Mouse (Mus musculus): ENCODE measurements around the gene Tmbim4.
A peak's percentile ranks its signal among the peaks of the same experiment; 100 is the strongest.
"Not testable (repeated sequence)": the region's sequence is repeated elsewhere in the genome, so short reads cannot be mapped to it uniquely, and the experiment has no call there.

Tmbim4 gene

DNA sequence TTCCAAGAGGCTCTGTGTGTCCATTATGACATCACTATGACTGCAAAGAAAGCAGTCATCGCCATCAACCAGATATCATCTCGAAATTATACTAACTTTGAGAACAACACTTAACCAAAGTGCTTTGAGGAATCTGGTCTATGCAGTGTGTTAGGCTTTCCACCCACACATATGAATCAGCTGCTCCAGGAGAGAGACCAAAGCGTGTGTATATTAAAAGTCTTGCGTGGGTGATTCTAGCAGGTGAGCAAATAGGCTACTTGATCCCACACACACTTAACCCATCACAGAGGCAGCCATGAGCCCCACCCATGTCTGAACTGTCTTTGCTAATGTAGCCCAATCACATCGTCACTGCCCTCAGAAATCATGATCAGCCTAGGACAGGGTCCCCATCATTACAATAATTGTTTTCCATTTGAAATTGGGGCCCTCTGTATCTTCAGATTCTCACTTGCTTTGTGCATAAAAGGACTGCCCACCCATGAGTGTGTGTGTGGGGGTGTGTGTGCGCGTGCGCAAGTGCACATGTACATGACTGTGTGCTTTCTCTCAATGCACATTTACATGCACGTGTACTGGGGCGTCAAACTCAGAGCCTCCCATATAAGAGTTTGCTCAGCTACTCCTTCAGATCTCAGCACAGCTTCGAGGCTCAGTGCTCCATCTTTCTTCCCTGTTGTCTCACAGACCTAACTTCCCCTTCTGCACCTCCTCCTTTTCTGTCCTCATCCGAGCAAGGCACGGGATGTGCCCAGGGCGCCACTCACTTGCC lies 4.1 kb upstream of the Tmbim4 start:
- no peak for DNase-seq (ENCODE audit: low spot score in 2 of 2)

DNA sequence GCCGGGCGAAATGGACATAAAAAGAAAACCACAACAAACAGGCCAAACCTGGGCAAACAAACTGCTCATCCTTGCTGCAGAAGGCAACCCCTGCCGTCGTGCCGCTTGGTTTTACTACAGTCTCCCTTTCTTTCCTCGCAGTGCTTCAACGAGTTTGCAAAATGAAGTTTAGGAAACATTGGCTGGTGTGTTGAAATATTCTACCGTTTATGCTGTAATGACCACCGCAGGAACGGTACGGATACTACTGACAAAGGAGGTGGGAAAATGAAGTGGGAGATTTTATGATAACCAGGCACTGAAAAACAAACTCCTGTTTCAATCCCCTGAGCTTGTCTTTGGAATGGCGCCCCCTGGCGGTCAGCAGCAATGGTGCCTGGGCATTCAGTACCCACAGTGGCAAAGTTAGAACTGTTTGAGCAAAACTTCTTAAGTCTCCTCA lies 592 bp downstream of the Tmbim4 start, which contains the start of gene Irak3:
Gene Irak3, minus strand, starts transcription at position 170 of the 442 bp plus-strand sequence.
- peak; percentile 76 to 82 for DNase-seq (ENCODE audit: low spot score in 2 of 2)

GRCm38 (mm10) chr10:120202467-120203250 lies 1.3 kb downstream of the Tmbim4 start:
- DNase-seq (ENCODE audit: low spot score in 2 of 2) = no peak

- DNase-seq (ENCODE audit: low spot score in 2 of 2) = no peak
These were observed 3.3 kb downstream of the Tmbim4 start for GRCm38 (mm10) chr10:120204591-120205210.

DNA sequence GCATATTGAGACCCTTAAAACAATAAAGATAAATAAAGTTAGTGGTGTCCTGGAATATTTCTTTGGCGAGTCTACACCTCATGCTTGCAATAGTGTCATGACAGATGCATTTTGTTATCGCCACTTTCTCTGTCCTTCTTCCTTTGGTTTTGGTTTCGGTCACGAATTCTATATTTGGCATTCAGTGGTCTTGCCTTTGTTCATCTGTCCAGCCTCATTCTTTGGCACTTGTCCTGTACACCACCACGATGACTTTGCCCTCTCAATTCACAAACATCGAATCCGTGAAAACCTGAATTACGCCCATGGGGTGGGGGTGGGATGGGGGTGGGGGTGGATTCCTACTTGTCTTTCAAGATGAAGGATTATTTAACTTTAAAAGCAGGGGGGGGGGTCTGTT lies 6.6 kb downstream of the Tmbim4 start:
- DNase-seq (ENCODE audit: low spot score in 2 of 2) = no peak

DNA sequence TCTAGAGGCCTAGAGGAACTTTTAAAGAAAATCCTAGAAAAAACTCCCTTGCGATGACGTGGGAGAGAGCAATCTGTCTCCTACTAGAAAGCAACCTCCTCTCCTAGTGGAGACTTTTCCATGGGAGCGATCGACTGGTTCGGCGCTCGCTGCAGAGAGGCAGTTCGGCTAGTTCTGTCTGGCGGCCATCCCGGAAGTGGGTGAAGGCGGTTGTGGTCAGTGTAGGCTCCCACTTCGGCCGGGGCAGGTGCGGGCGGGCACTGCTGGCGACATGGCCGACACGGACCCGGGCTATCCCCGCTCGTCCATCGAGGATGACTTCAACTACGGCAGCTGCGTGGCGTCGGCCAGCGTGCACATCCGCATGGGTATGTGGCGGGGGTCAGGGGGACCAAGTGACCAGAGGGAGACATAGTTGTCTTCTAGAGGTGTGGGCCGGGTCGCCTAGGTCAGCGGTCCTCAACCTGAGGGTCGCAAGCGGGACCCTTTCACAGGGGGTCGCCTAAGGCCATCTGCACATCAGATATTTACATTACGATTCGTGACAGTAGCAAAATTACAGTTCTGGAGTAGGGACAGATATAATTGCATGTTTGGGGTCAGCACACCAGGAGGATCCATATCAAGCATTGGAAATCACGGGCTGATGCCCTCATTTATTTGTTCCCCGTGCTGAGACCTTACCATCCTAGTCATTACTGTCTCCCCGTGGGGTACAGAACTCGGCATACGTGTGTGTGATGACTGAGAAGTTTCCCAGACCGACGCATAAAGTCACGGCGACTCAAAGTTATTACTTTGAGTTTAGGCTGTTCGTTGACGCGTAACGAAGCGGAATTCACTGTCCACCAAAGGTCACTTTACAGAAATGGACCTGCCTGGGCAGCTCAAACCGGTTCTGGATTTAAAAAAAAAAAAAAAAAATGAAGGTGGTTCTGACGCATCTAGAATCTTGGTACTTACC lies 7.5 kb downstream of the Tmbim4 start:
- DNase-seq (ENCODE audit: low spot score in 2 of 2) = peak; percentile 66 to 84

GRCm38 (mm10) chr10:120209539-120209925 lies 8.1 kb downstream of the Tmbim4 start:
- no peak for DNase-seq (ENCODE audit: low spot score in 2 of 2)

DNA sequence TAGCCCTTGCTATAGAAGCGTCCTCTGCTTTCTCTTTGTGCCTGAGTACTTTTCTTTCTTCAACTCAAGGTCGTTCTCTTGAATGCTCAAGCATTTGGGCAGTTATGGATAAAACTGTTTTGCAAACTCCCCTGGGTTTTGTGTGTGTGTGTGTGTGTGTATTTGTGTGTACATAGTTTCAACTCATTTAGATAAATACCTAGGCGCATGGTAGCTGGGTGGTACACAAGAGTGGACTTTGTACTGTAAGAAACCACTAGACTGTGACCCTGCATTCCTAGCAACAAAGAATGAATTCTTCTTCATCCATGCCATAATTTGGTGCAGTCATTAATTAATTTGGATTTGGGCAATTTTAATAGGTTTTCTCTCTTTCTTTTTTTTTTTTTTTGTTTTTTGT lies 8.7 kb downstream of the Tmbim4 start:
- no peak for DNase-seq (ENCODE audit: low spot score in 2 of 2)

- DNase-seq (ENCODE audit: low spot score in 2 of 2) = not testable (repeated sequence)
These were observed 15.7 kb downstream of the Tmbim4 start for GRCm38 (mm10) chr10:120217099-120217498.

GRCm38 (mm10) chr10:120218996-120219395 lies 17.6 kb downstream of the Tmbim4 start:
- no peak for DNase-seq (ENCODE audit: low spot score in 2 of 2)

GRCm38 (mm10) chr10:120219578-120220359 lies 18.4 kb downstream of the Tmbim4 start:
- no peak for DNase-seq (ENCODE audit: low spot score in 2 of 2)

DNA sequence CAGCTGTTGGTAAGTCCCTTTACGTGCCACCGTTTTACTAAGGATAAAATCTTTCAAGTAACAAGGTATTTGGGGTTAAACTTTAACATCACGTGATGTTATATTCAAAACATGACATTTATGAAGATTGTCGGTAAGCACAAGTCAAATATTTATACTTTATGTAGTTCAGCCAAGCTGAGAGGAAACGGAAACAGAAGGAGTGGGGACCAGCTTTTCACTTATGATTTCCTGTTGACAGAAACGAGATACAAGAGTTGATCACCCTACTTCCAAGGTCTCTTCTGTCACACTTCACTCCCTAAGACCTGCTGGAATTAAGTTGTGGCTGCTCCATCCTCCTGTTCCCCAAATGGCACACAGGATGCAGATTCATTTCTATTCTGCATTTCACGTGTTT lies 19.4 kb downstream of the Tmbim4 start:
- no peak for DNase-seq (ENCODE audit: low spot score in 2 of 2)

DNA sequence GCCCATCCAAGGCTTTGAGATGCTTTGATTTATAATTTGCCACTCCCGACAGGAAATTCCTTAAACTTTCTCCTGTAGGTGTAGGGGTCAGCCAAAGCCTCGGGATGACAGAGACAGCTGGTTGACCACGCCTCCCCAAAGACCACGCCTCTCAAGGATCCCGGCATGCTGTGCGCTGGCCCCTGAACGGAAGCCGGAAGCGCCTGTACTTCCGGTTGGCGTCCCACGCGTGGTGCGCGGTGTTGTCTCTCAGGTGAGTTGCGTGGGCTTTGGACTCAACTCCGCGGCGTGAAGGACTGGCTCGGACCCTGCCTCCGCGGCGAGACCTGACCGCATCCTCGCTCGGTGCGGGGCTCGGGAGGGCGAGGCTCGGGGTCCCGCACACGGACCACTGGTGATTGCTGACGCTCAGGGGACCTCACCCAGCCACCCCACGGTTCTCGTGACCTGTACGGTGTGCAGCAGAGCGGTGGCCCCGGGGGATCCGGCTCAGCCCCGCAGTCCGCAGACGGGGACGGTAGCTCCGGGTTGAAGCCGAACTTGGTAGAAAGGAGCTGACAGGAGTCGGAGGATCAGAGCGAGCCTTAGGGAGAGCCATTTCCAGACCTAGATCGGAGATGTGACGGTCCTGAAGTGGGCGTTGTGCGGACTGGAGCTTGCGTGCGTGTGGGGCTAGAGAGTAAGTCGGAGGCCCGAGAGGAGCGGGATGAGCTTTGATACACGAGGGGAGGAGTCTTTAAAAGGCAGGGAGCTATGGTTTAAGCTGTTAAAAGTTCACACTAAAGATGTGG lies 25.7 kb downstream of the Tmbim4 start, which contains the start of gene Llph:
Gene Llph, plus strand, starts transcription at position 200 of the 791 bp plus-strand sequence.
- DNase-seq (ENCODE audit: low spot score in 2 of 2) = peak; percentile 43 to 78

- DNase-seq (ENCODE audit: low spot score in 2 of 2) = peak; percentile 39 to 62
These were observed 30.3 kb downstream of the Tmbim4 start for GRCm38 (mm10) chr10:120231718-120232117.

- peak; percentile 44 to 48 for DNase-seq (ENCODE audit: low spot score in 2 of 2)
These were observed 32.4 kb downstream of the Tmbim4 start for GRCm38 (mm10) chr10:120233655-120234367.

DNA sequence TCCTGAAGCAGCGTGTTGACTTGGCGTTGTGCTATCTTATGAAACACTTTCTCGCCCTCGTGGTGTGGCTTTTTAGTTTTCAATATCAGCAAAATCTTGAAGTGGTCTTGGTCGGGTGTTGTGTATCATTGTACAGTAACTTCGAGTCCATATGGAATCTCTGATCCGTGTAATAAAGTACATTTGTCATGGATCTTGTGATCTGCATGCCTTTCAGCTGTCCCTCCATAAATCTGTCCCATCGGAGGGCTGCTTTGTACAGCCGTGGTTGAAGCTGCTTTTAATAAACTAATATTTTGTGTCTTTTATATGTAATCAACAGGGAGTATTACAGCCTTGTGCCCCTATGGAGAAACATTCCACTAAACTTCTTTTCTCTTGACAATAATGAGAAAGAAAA lies 35.5 kb downstream of the Tmbim4 start:
- DNase-seq (ENCODE audit: low spot score in 2 of 2) = no peak

DNA sequence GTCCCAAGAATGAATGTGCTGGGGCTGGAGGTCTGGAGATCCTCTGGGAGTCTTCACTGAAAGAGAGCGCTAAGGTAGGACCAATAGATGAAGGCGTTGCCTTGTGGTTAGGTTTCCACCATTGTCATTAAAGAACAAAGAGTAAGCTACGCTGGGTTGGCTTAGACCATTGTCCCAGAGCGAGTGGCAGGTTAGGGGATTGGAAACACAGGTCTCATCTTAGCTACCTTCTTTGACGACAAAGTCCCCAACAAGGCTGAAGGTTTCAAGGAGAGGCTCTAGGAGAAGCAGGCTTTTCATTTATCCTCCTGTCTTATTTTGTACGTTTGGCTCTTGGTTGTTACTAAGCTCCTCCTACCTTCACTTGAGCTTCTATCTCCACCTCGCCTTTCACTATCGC lies 36.9 kb downstream of the Tmbim4 start:
- DNase-seq (ENCODE audit: low spot score in 2 of 2) = no peak

DNA sequence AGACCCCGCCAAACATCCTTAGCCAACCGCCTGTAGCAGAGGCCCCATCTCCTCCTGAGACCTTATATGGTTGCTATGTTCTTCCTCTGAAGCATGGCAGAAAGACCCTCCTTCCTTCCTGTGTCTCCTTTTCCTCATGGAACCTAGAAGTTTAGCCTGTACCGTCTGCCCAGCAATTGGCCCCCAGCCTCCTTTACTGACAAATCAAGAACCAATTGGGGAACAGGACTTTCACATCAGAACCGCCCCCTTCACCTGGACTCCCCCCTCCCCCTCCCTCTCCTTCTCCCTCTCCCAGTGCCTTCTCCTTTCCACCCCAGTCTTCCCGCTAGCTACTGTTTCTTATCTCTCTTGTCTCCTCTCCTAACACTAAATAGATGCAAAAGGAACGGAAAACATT lies 38.1 kb downstream of the Tmbim4 start:
- DNase-seq (ENCODE audit: low spot score in 2 of 2) = no peak

DNA sequence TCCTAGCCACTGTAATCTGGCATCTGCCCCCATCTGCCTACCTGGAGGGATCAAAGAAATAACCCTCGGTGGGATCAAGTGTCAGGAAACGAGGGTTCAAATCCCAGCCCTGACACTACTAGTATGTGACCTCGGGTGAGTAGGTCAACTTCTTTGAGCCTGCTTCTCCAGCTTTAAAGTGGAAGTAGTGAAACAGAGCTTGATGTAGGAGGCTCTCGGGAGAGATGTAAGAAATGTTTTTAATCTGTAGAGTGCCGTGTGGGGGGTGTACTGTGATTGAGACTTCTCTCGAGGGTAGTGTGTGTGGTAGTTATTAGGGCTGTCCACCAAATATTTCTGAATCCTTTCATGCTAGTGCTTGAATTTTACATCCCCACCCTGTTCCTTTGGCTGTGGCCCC lies 41.0 kb downstream of the Tmbim4 start:
- no peak for DNase-seq (ENCODE audit: low spot score in 2 of 2)
